Mouse (Mus musculus) heart, adult 2 months (tissue): ENCODE results near the gene Sppl3.
"Not testable (repeated sequence)": the region's sequence is repeated elsewhere in the genome, so short reads cannot be mapped to it uniquely, and the experiment has no call there.

Source experiments
- CTCF ChIP-seq: fragments of 200-600 bp; IDR thresholded peaks from 2 replicates; pipeline ENCODE4 v1.8.1; 2022; ENCODE audit warnings: antibody characterized with exemption, mild to moderate bottlenecking, moderate library complexity
- EP300 ChIP-seq: fragments of 200-500 bp; IDR thresholded peaks from 2 replicates; pipeline ENCODE4 v1.6.1; 2011; ENCODE audit warnings: low read depth, low read length, control low read depth; ENCODE audit not compliant: insufficient read depth
- POLR2A ChIP-seq: fragments of 200-500 bp; IDR thresholded peaks from 2 replicates; pipeline ENCODE4 v1.6.1; 2011; ENCODE audit warnings: mild to moderate bottlenecking, low read depth, low read length, control low read depth; ENCODE audit not compliant: insufficient read depth

- not testable (repeated sequence) for TF ChIP-seq CTCF, POLR2A, EP300
These were observed 62.4 kb downstream of the Sppl3 start for GRCm38 (mm10) chr5:115073306-115073705.
